Mouse (Mus musculus) G1E (cell line): ENCODE data around the gene Frmpd3. TPM values are rescaled to one million over a fixed set of nuclear protein-coding genes. Genes with fewer than 3 reads are reported as not detected.

ENCODE experiments used
- ATAC-seq: 2 replicates; pipeline ENCODE4 v1.8.0; 2016; ENCODE audit warnings: mild to moderate bottlenecking; ENCODE audit not compliant: insufficient number of reproducible peaks, poor library complexity, low FRiP score, severe bottlenecking; ENCODE audit errors: extremely low read depth
- DNase-seq: peaks from one replicate; pipeline ENCODE4 v3.0.0; 2012; ENCODE audit warnings: low spot score
- H3K27me3 ChIP-seq: 2 replicates; pipeline ENCODE4 v1.6.1; 2012; ENCODE audit warnings: mild to moderate bottlenecking, low read length, inconsistent platforms; ENCODE audit not compliant: insufficient read depth
- H3K36me3 ChIP-seq: replicated peaks from 2 replicates; pipeline ENCODE3; 2012; ENCODE audit warnings: mild to moderate bottlenecking, inconsistent platforms
- H3K4me1 ChIP-seq: 2 replicates; pipeline ENCODE4 v1.6.1; 2012; ENCODE audit warnings: low read depth, low read length, inconsistent platforms, mixed read lengths; ENCODE audit not compliant: insufficient read depth
- H3K4me3 ChIP-seq: 2 replicates; pipeline ENCODE4 v1.5.1; 2012; ENCODE audit warnings: low read depth, mild to moderate bottlenecking, inconsistent platforms, low read length, moderate library complexity, mixed read lengths
- H3K9me3 ChIP-seq: replicated peaks from 2 replicates; pipeline ENCODE4 v1.6.1; 2012; ENCODE audit warnings: inconsistent platforms
- CTCF ChIP-seq: IDR thresholded peaks from 2 replicates; pipeline ENCODE4 v1.5.1; 2012; ENCODE audit warnings: low read depth, low read length, inconsistent platforms, mixed read lengths
- GATA1 ChIP-seq: IDR thresholded peaks from 2 replicates; pipeline ENCODE4 v1.6.1; 2012; ENCODE audit warnings: borderline replicate concordance, low read length, inconsistent platforms, mixed read lengths
- GATA2 ChIP-seq: IDR thresholded peaks from 2 replicates; pipeline ENCODE4 v1.6.1; 2012; ENCODE audit warnings: low read depth, low read length, inconsistent platforms, borderline replicate concordance
- POLR2AphosphoS5 ChIP-seq: IDR thresholded peaks from 2 replicates; pipeline ENCODE4 v1.6.1; 2012; ENCODE audit warnings: low read depth, low read length, inconsistent platforms; ENCODE audit not compliant: insufficient replicate concordance
- TAL1 ChIP-seq: conservative IDR thresholded peaks from 2 replicates; pipeline ENCODE4 v1.6.1; 2012; ENCODE audit warnings: low read depth, low read length, inconsistent platforms, mixed read lengths
- polyA plus RNA-seq: library from polyadenylated mRNA; stranded (reverse); fragments of >175 nt; gene quantifications from 2 replicates; pipeline ENCODE4 v1.2.3, GENCODE M21; 2012
- total RNA-seq, 2 experiments: library from RNA; stranded (forward) in 1 of 2; stranded (reverse) in 1 of 2; fragments of 200-1000 nt in 1 of 2; fragments of >200 nt in 1 of 2; fragmentation: Nextera tagmentation in 1 of 2; gene quantifications; 2 replicates each; pipeline ENCODE4 v1.2.3; 2014 to 2017

Gene Frmpd3
- total and polyA plus RNA-seq, 3 experiments = 0.05 TPM; not detected in 2

- no peak for TF ChIP-seq GATA2
- TF ChIP-seq CTCF = no peak
- TF ChIP-seq POLR2AphosphoS5 = no peak
- no peak for TF ChIP-seq TAL1
- TF ChIP-seq GATA1 = no peak
- Histone ChIP-seq H3K27me3 (peaks cover 4% of the 10 kb centered on the region), H3K36me3 (no peaks in the 10 kb centered on the region), H3K9me3 (no peaks in the 10 kb centered on the region), H3K4me3 (no peak overlapping the region), H3K4me1 (no peaks in the 10 kb centered on the region)
- DNase-seq (no peak), ATAC-seq (no peak)
Observed at GRCm38 (mm10) chrX:140418467-140418866, 76.4 kb downstream of the Frmpd3 start.

DNA sequence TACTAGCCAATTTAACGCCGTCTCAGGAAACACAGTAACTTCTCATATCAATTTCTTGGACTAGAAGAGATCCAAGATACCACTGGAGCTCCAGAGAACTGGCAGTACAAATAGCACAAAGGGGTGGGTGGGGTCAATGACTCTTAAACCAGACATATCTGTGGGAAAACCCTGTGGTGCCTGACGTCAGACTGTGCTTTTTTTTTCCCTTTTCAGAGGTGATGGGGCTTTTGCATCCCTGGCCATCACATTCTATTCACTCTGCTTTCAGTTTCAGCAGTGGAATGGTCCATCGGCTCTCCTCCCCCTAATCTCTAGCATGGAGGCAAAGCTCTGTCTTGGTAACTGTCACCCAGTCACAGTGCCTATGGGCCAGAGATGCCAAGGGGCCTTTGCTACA, 85.1 kb downstream of the Frmpd3 start:
- H3K27me3 ChIP-seq = peaks cover 11% of the 10 kb centered on the region; the same call in 1 of the 2 replicates
- ATAC-seq = no peak
- no peak overlapping the region for H3K4me3 ChIP-seq
- H3K4me1 ChIP-seq = no peaks in the 10 kb centered on the region
- no peak for DNase-seq
- TF ChIP-seq TAL1 (no peak), GATA1 (no peak), GATA2 (no peak), POLR2AphosphoS5 (no peak), CTCF (no peak)
- H3K36me3 ChIP-seq = no peaks in the 10 kb centered on the region
- no peaks in the 10 kb centered on the region for H3K9me3 ChIP-seq

DNA sequence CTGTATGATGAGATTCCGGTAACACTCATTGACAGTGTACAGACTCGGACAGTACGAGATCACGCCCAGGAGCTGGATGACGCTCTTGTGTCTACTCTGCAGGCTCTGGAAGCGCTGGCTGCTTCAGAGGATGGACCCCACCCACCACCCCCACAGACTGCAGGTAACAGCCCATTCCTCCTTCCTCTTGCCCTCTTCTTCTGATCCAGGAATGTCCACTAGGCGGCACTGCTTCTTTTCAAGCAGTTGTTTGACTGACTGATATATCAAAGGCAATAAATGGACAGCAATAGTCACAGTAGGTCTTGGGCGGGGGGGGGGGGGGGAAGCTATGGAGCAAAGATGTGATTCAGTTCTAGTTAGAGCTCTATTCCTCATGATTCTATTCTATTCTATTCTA, 86.2 kb downstream of the Frmpd3 start:
- Histone ChIP-seq H3K9me3 (no peaks in the 10 kb centered on the region), H3K36me3 (no peaks in the 10 kb centered on the region), H3K27me3 (peaks cover 12% of the 10 kb centered on the region; the same call in 1 of the 2 replicates), H3K4me1 (no peaks in the 10 kb centered on the region), H3K4me3 (no peak overlapping the region)
- no peak for DNase-seq
- no peak for ATAC-seq
- TF ChIP-seq CTCF (no peak), TAL1 (no peak), GATA2 (no peak), GATA1 (no peak), POLR2AphosphoS5 (no peak)

DNA sequence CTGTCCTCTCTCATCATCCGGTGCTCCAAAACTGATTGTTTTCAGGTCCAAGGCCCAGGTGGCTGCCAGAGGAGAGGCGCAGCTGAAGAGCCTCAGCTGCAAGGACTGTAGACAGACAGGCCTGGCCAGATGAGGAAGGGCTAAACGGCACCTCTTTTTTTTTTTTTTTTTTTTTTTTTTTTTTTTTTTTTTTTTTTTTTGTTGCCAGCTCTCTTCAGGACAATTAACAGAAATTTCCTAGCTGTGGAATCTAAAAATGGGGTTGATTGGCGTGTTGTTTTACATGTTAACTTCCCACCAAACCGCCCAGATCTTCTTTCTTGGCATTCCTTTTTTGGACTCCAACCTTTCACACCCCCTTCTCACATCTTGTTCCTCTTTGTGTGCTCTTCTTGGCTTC, 87.9 kb downstream of the Frmpd3 start:
- Histone ChIP-seq H3K36me3 (no peaks in the 10 kb centered on the region), H3K27me3 (peaks cover 14% of the 10 kb centered on the region; the same call in 1 of the 2 replicates), H3K4me1 (no peaks in the 10 kb centered on the region), H3K9me3 (no peaks in the 10 kb centered on the region), H3K4me3 (no peak overlapping the region)
- ATAC-seq (no peak), DNase-seq (no peak)
- no peak for TF ChIP-seq TAL1
- TF ChIP-seq POLR2AphosphoS5 = no peak
- TF ChIP-seq CTCF = no peak
- no peak for TF ChIP-seq GATA1
- no peak for TF ChIP-seq GATA2

DNA sequence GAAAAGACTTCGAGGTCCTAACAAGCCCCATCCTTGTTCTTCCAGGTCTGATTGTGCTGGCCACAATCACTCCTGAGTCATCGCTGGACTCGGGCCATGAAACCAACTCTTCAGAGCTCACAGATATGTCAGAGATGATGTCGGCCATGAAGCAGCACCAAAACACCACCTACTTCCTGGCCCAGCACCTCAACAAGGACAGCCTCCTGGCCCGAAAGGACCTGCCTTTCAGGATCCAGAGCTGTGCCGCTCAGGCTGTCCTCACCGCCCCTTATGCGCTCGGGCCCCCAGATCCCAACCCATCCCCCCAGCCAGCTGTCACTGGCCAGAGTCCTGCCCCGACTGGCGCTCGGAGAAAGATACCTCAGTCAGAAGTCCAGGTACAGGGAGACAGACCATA, 88.4 kb downstream of the Frmpd3 start:
- Histone ChIP-seq H3K9me3 (no peaks in the 10 kb centered on the region), H3K27me3 (peaks cover 14% of the 10 kb centered on the region; the same call in 1 of the 2 replicates), H3K4me3 (no peak overlapping the region), H3K4me1 (no peaks in the 10 kb centered on the region), H3K36me3 (no peaks in the 10 kb centered on the region)
- ATAC-seq = no peak
- no peak for DNase-seq
- TF ChIP-seq TAL1 (no peak), GATA1 (no peak), GATA2 (no peak), POLR2AphosphoS5 (no peak)

DNA sequence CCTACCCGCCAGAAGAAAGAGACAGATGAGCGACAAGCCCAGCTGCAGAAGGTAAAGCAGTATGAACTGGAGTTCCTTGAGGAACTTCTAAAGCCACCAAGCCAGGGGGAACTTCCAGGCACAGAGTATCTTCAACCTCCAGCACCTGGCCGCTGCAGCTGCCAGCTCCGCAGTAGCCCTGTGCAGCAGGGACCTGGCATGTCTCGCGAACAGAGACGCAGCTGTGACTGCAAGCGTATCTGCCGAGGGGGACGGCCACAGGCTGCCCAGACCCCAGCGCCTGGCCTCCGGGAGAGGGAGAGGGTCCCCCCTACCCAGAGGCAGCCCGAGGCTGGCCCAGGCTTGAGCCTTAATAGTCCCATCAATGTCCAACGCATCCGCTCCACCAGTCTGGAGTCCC, 89.9 kb downstream of the Frmpd3 start:
- ATAC-seq = no peak
- Histone ChIP-seq H3K4me3 (no peak overlapping the region), H3K9me3 (no peaks in the 10 kb centered on the region), H3K27me3 (peaks cover 14% of the 10 kb centered on the region; the same call in 1 of the 2 replicates), H3K36me3 (no peaks in the 10 kb centered on the region), H3K4me1 (no peaks in the 10 kb centered on the region)
- DNase-seq = no peak
- TF ChIP-seq TAL1 (no peak), POLR2AphosphoS5 (no peak), GATA1 (no peak), GATA2 (no peak), CTCF (no peak)

- Histone ChIP-seq H3K4me3 (no peak overlapping the region), H3K27me3 (peaks cover 14% of the 10 kb centered on the region; the same call in 1 of the 2 replicates), H3K4me1 (no peaks in the 10 kb centered on the region), H3K9me3 (no peaks in the 10 kb centered on the region), H3K36me3 (no peaks in the 10 kb centered on the region)
- ATAC-seq (no peak), DNase-seq (no peak)
- no peak for TF ChIP-seq CTCF
- no peak for TF ChIP-seq GATA2
- no peak for TF ChIP-seq POLR2AphosphoS5
Observed at GRCm38 (mm10) chrX:140432786-140433185, 90.7 kb downstream of the Frmpd3 start.
